Mouse (Mus musculus) hindbrain, embryonic 16.5 days (tissue): Measurements from ENCODE around the gene Henmt1. TPM values are rescaled to one million over a fixed set of nuclear protein-coding genes. Genes with fewer than 3 reads are reported as not detected.

ENCODE experiments used
- ATAC-seq: fragments of 200-750 bp; cut with Nextera tagmentation; 2 replicates; pipeline ENCODE4 v1.8.0; 2017; ENCODE audit warnings: moderate TSS enrichment, moderate library complexity
- H3K27ac ChIP-seq: fragments of 300-500 bp; sonication (generic); 2 replicates; pipeline ENCODE4 v1.5.1; 2014; ENCODE audit warnings: low read depth, mild to moderate bottlenecking, control low read depth, low read length, moderate library complexity
- H3K27me3 ChIP-seq: fragments of 300-500 bp; sonication (generic); replicated peaks from 2 replicates; pipeline ENCODE4 v1.6.1; 2014; ENCODE audit warnings: low read length; ENCODE audit not compliant: control insufficient read depth, insufficient read depth
- H3K36me3 ChIP-seq: fragments of 300-500 bp; sonication (generic); 2 replicates; pipeline ENCODE4 v1.6.1; 2014; ENCODE audit warnings: mild to moderate bottlenecking, low read length, moderate library complexity, mixed read lengths; ENCODE audit not compliant: control insufficient read depth, insufficient read depth
- H3K4me1 ChIP-seq: fragments of 300-500 bp; sonication (generic); 2 replicates; pipeline ENCODE4 v1.6.1; 2014; ENCODE audit warnings: low read depth, low read length; ENCODE audit not compliant: control insufficient read depth, insufficient read depth
- H3K4me2 ChIP-seq: fragments of 300-500 bp; sonication (generic); 2 replicates; pipeline ENCODE4 v1.6.1; 2014; ENCODE audit warnings: mild to moderate bottlenecking, low read length, control low read depth, moderate library complexity
- H3K4me3 ChIP-seq: fragments of 300-500 bp; sonication (generic); 2 replicates; pipeline ENCODE4 v1.5.1; 2014; ENCODE audit warnings: mild to moderate bottlenecking, low read length, control low read depth, moderate library complexity
- H3K9ac ChIP-seq: fragments of 300-500 bp; sonication (generic); 2 replicates; pipeline ENCODE4 v1.6.1; 2014; ENCODE audit warnings: low read depth, mild to moderate bottlenecking, control low read depth, low read length, moderate library complexity
- H3K9me3 ChIP-seq: fragments of 300-500 bp; sonication (generic); 2 replicates; pipeline ENCODE4 v1.6.1; 2014; ENCODE audit warnings: mild to moderate bottlenecking, low read length, moderate library complexity; ENCODE audit not compliant: control insufficient read depth
- WGBS: fragments of 180-500 bp; shearing (Covaris S2); extraction: QIAGEN DNeasy Blood & Tissue Kit; methylation state at CpG from one replicate; pipeline ENCODE4 v1.1.7; 2014; 5-methylcytosine and 5-hydroxymethylcytosine counted together
- polyA plus RNA-seq: library from polyadenylated mRNA; unstranded; fragments of >200 nt; fragmentation: Nextera tagmentation; extraction: Ambion mirVana; gene quantifications from 2 replicates; pipeline ENCODE4 v1.2.1, GENCODE M21; 2015

Gene Henmt1
- polyA plus RNA-seq, 1 experiment from 2014 or later: 3.8 TPM

GRCm38 (mm10) chr3:108981946-108982345 lies 42.3 kb downstream of the Henmt1 start:
- Histone ChIP-seq H3K9ac (no peak overlapping the region), H3K4me2 (no peak overlapping the region), H3K4me1 (peaks cover 3% of the 10 kb centered on the region), H3K9me3 (0 out of 2 replicates have a peak, but pooled peaks cover 2% of the 10 kb centered on the region), H3K4me3 (no peak overlapping the region), H3K36me3 (peaks cover 34% of the 10 kb centered on the region), H3K27ac (no peak overlapping the region), H3K27me3 (no peaks in the 10 kb centered on the region)
- 82% methylated on average over 6 of the region's 6 CpGs for WGBS
- ATAC-seq: no peak

GRCm38 (mm10) chr3:108983989-108984388 lies 44.3 kb downstream of the Henmt1 start:
- no peak for ATAC-seq

GRCm38 (mm10) chr3:108986534-108986933 lies 46.9 kb downstream of the Henmt1 start:
- peaks cover 3% of the 10 kb centered on the region for H3K4me1 ChIP-seq
- H3K9me3 ChIP-seq: no peaks in the 10 kb centered on the region
- WGBS: 83% methylated on average over 1 of the region's 1 CpGs
- H3K4me2 ChIP-seq: no peak overlapping the region
- H3K27ac ChIP-seq: peak overlapping the region; percentile 25; the same call in 1 of the 2 replicates
- no peak overlapping the region for H3K4me3 ChIP-seq
- peak; percentile 65; the same call in 1 of the 2 replicates for ATAC-seq
- no peaks in the 10 kb centered on the region for H3K27me3 ChIP-seq
- H3K36me3 ChIP-seq: peaks cover 13% of the 10 kb centered on the region
- H3K9ac ChIP-seq: no peak overlapping the region

More at GRCm38 (mm10) chr3:108983989-108984388, 44.3 kb downstream of the Henmt1 start:
- Histone ChIP-seq H3K9ac (no peak overlapping the region), H3K4me3 (no peak overlapping the region), H3K27me3 (no peaks in the 10 kb centered on the region), H3K4me1 (peaks cover 3% of the 10 kb centered on the region), H3K4me2 (no peak overlapping the region), H3K36me3 (peaks cover 14% of the 10 kb centered on the region), H3K9me3 (no peaks in the 10 kb centered on the region), H3K27ac (no peak overlapping the region)
- WGBS: 92% methylated on average over 5 of the region's 5 CpGs

- Histone ChIP-seq H3K27ac (peak overlapping the region; percentile 51), H3K27me3 (no peaks in the 10 kb centered on the region), H3K4me1 (peaks cover 3% of the 10 kb centered on the region), H3K9ac (no peak overlapping the region), H3K4me2 (no peak overlapping the region), H3K4me3 (no peak overlapping the region), H3K9me3 (no peaks in the 10 kb centered on the region), H3K36me3 (peaks cover 13% of the 10 kb centered on the region)
- WGBS: 46% methylated on average over 12 of the region's 12 CpGs
- peak; percentile 67 for ATAC-seq
Measured at GRCm38 (mm10) chr3:108987009-108987659, 47.5 kb downstream of the Henmt1 start.

GRCm38 (mm10) chr3:108989971-108990548 lies 50.4 kb downstream of the Henmt1 start:
- no peak overlapping the region for H3K27ac ChIP-seq
- WGBS: 83% methylated on average over 9 of the region's 9 CpGs
- no peak for ATAC-seq

GRCm38 (mm10) chr3:108994477-108994876 lies 54.8 kb downstream of the Henmt1 start:
- no peak overlapping the region for H3K4me3 ChIP-seq
- peaks cover 15% of the 10 kb centered on the region for H3K36me3 ChIP-seq
- no peak overlapping the region for H3K4me2 ChIP-seq
- H3K9me3 ChIP-seq: no peaks in the 10 kb centered on the region
- 97% methylated on average over 2 of the region's 2 CpGs for WGBS
- H3K9ac ChIP-seq: no peak overlapping the region
- H3K27ac ChIP-seq: no peak overlapping the region
- H3K27me3 ChIP-seq: no peaks in the 10 kb centered on the region
- no peaks in the 10 kb centered on the region for H3K4me1 ChIP-seq
- ATAC-seq: no peak

More at GRCm38 (mm10) chr3:108989971-108990548, 50.4 kb downstream of the Henmt1 start:
- Histone ChIP-seq H3K9me3 (no peaks in the 10 kb centered on the region), H3K27me3 (no peaks in the 10 kb centered on the region), H3K4me1 (peaks cover 3% of the 10 kb centered on the region), H3K36me3 (peaks cover 15% of the 10 kb centered on the region), H3K4me3 (no peak overlapping the region), H3K9ac (no peak overlapping the region), H3K4me2 (no peak overlapping the region)

GRCm38 (mm10) chr3:108995379-108995778 lies 55.7 kb downstream of the Henmt1 start:
- 86% methylated on average over 2 of the region's 2 CpGs for WGBS
- H3K9me3 ChIP-seq: no peaks in the 10 kb centered on the region
- ATAC-seq: no peak

GRCm38 (mm10) chr3:108997284-108997683 lies 57.6 kb downstream of the Henmt1 start:
- H3K27ac ChIP-seq: no peak overlapping the region
- H3K36me3 ChIP-seq: peaks cover 7% of the 10 kb centered on the region
- no peak overlapping the region for H3K4me3 ChIP-seq
- no peaks in the 10 kb centered on the region for H3K4me1 ChIP-seq
- no peaks in the 10 kb centered on the region for H3K9me3 ChIP-seq
- H3K9ac ChIP-seq: no peak overlapping the region
- H3K27me3 ChIP-seq: no peaks in the 10 kb centered on the region
- no peak overlapping the region for H3K4me2 ChIP-seq
- 85% methylated on average over 11 of the region's 11 CpGs for WGBS
- ATAC-seq: no peak

More at GRCm38 (mm10) chr3:108995379-108995778, 55.7 kb downstream of the Henmt1 start:
- H3K4me2 ChIP-seq: no peak overlapping the region
- H3K4me3 ChIP-seq: no peak overlapping the region
- no peaks in the 10 kb centered on the region for H3K27me3 ChIP-seq
- peaks cover 11% of the 10 kb centered on the region for H3K36me3 ChIP-seq
- no peak overlapping the region for H3K27ac ChIP-seq
- H3K4me1 ChIP-seq: no peaks in the 10 kb centered on the region
- no peak overlapping the region for H3K9ac ChIP-seq

- Histone ChIP-seq H3K4me1 (no peaks in the 10 kb centered on the region), H3K27me3 (no peaks in the 10 kb centered on the region), H3K4me2 (no peak overlapping the region), H3K9ac (no peak overlapping the region), H3K4me3 (no peak overlapping the region), H3K36me3 (peaks cover 3% of the 10 kb centered on the region), H3K9me3 (no peaks in the 10 kb centered on the region), H3K27ac (no peak overlapping the region)
- ATAC-seq: no peak
- WGBS: 74% methylated on average over 4 of the region's 4 CpGs
Measured at GRCm38 (mm10) chr3:108997762-108998161, 58.1 kb downstream of the Henmt1 start.
